In genomic region chr1:137903351-137903750, GRCm38 (mm10) we compare ENCODE assay signal across 12 mouse cellular contexts.
A peak's percentile ranks its signal among the peaks of the same experiment; 100 is the strongest.
DNase-seq lines count a peak whose midpoint lies in the region; ATAC-seq and TF ChIP-seq lines count a peak whose summit lies in the region.
"Had no signal": no experiment of that assay in that cellular context is flagged by ENCODE, and none has a peak within 500 bp of the region (broad histone marks: within the 10 kb centered on the region; RNA-seq: fewer than 3 reads in every experiment).

No protein-coding gene starts in this region.

- ATAC-seq in heart, postnatal 0 days (ENCODE audit: insufficient read depth, low read depth) = no peak
- ATAC-seq in hindbrain, embryonic 12.5 days (ENCODE audit: low FRiP score) = no peak
- ATAC-seq in midbrain, embryonic 15.5 days (replicated peaks) = no peak

- H3K9ac ChIP-seq in heart, postnatal 0 days (replicated peaks; ENCODE audit: low read depth, low read length) = no peak overlapping the region
- no peak overlapping the region for H3K9ac ChIP-seq in hindbrain, embryonic 12.5 days
- H3K9ac ChIP-seq in midbrain, embryonic 15.5 days = no peak overlapping the region
- H3K9ac ChIP-seq: heart, embryonic 15.5 days; kidney, embryonic 15.5 days had no signal

- no peak overlapping the region; the same call in 1 of the 2 replicates for H3K27ac ChIP-seq in heart, postnatal 0 days (ENCODE audit: low read depth)
- H3K27ac ChIP-seq in embryonic facial prominence, embryonic 10.5 days (replicated peaks) = no peak overlapping the region
- H3K27ac ChIP-seq in hindbrain, embryonic 12.5 days = no peak overlapping the region
- H3K27ac ChIP-seq in midbrain, embryonic 15.5 days = no peak overlapping the region

- intact Hi-C loops in heart, postnatal 36 days (cut with DNase I) = loop anchor here (5.0 kb wide), 1 partner anchor 246 kb away; no protein-coding TSS in a partner anchor

- peak overlapping the region; percentile 17; the same call in 1 of the 2 replicates for H3K4me2 ChIP-seq in heart, postnatal 0 days (ENCODE audit: low read depth, low read length)
- peak overlapping the region; percentile 50 for H3K4me2 ChIP-seq in hindbrain, embryonic 12.5 days (replicated peaks)
- H3K4me2 ChIP-seq in midbrain, embryonic 15.5 days = peak overlapping the region; percentile 65

- 60% methylated on average over 4 of the region's 4 CpGs for WGBS in heart, postnatal 0 days
- WGBS in embryonic facial prominence, embryonic 10.5 days = 43% methylated on average over 4 of the region's 4 CpGs
- WGBS in hindbrain, embryonic 12.5 days = 12% methylated on average over 4 of the region's 4 CpGs
- 7% methylated on average over 4 of the region's 4 CpGs for WGBS in midbrain, embryonic 15.5 days

- no peak for DNase-seq in heart, postnatal 0 days (ENCODE audit: low spot score)
- DNase-seq in heart, postnatal 36 days = no peak
- no peak for DNase-seq in embryonic facial prominence, embryonic 10.5 days (ENCODE audit: low spot score)
- no peak for DNase-seq in frontal cortex, postnatal 25 days (ENCODE audit: low spot score in 2 of 2)
- DNase-seq in B cell, adult 2 months = no peak
- no peak for DNase-seq in urinary bladder, adult 2 months (ENCODE audit: low spot score)
- DNase-seq: adrenal gland, postnatal 25 days; lung, postnatal 14 days had no signal

- H3K27me3 ChIP-seq in heart, postnatal 0 days (ENCODE audit: control insufficient read depth, insufficient read depth, low read length) = no peaks in the 10 kb centered on the region
- no peaks in the 10 kb centered on the region for H3K27me3 ChIP-seq in embryonic facial prominence, embryonic 10.5 days (replicated peaks; ENCODE audit: low read depth, poor library complexity, severe bottlenecking)
- no peaks in the 10 kb centered on the region for H3K27me3 ChIP-seq in hindbrain, embryonic 12.5 days
- H3K27me3 ChIP-seq in midbrain, embryonic 15.5 days (replicated peaks) = no peaks in the 10 kb centered on the region
- H3K27me3 ChIP-seq: heart, embryonic 15.5 days; kidney, embryonic 15.5 days had no signal

- H3K9me3 ChIP-seq in heart, postnatal 0 days (replicated peaks; ENCODE audit: control insufficient read depth, low read length) = no peaks in the 10 kb centered on the region
- H3K9me3 ChIP-seq in embryonic facial prominence, embryonic 10.5 days = no peaks in the 10 kb centered on the region
- no peaks in the 10 kb centered on the region for H3K9me3 ChIP-seq in hindbrain, embryonic 12.5 days (replicated peaks)
- no peaks in the 10 kb centered on the region for H3K9me3 ChIP-seq in midbrain, embryonic 15.5 days
- H3K9me3 ChIP-seq: heart, embryonic 15.5 days; kidney, embryonic 15.5 days had no signal

- TF ChIP-seq CTCF in heart, postnatal 0 days (IDR thresholded peaks at IDR 0.05; ENCODE audit: low read depth) = no peak

- no peak overlapping the region for H3K4me3 ChIP-seq in heart, postnatal 0 days (ENCODE audit: low read depth, low read length)
- H3K4me3 ChIP-seq in embryonic facial prominence, embryonic 10.5 days = peak overlapping the region; percentile 21; the same call in 1 of the 2 replicates
- H3K4me3 ChIP-seq in hindbrain, embryonic 12.5 days = 0 out of 2 replicates have a peak overlapping the region, but pooled peaks have one; percentile 13
- H3K4me3 ChIP-seq in midbrain, embryonic 15.5 days = peak overlapping the region; percentile 22; the same call in 1 of the 2 replicates
- H3K4me3 ChIP-seq: heart, embryonic 15.5 days; kidney, embryonic 15.5 days had no signal

- H3K36me3 ChIP-seq in heart, postnatal 0 days (replicated peaks; ENCODE audit: control insufficient read depth, insufficient read depth, low read length) = no peaks in the 10 kb centered on the region; the same call in 1 of the 2 replicates
- H3K36me3 ChIP-seq in embryonic facial prominence, embryonic 10.5 days (replicated peaks) = peaks cover 8% of the 10 kb centered on the region
- no peaks in the 10 kb centered on the region for H3K36me3 ChIP-seq in hindbrain, embryonic 12.5 days
- H3K36me3 ChIP-seq in midbrain, embryonic 15.5 days (replicated peaks) = no peaks in the 10 kb centered on the region
- H3K36me3 ChIP-seq: heart, embryonic 15.5 days; kidney, embryonic 15.5 days had no signal

- H3K4me1 ChIP-seq in heart, postnatal 0 days (ENCODE audit: control insufficient read depth, insufficient read depth) = peaks cover 18% of the 10 kb centered on the region
- H3K4me1 ChIP-seq in embryonic facial prominence, embryonic 10.5 days = peaks cover 42% of the 10 kb centered on the region
- H3K4me1 ChIP-seq in hindbrain, embryonic 12.5 days = peaks cover 27% of the 10 kb centered on the region
- peaks cover 36% of the 10 kb centered on the region for H3K4me1 ChIP-seq in midbrain, embryonic 15.5 days

- no peak for TF ChIP-seq EP300 in heart, postnatal 0 days (IDR thresholded peaks at IDR 0.05; ENCODE audit: low read depth)
